Mouse (Mus musculus): ENCODE results near the gene Scaper.

The Scaper gene

DNA sequence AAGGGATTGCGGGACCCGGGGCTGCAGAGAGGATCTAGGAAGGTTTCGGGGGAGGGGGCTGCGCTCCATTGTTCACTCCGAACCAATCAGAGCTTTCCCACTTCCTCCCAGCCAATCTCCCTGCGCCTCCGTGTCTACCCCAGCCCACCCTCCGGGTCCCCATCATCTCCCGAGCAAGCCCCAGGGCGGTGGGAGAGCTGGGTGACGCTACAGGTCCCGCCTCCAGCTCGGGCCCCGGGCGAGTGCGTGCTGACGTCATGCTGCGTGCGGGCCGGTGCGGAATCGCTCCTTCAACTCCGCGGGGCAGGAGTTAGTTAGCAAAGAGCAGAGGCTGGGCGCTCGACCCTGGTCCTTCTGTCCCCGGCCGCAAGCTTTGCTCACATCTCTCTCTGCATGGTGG, 397.0 kb downstream of the Scaper start:
- peak in 1 of 2 experiments; percentile 6 for DNase-seq (ENCODE audit: low spot score in 2 of 2)

DNA sequence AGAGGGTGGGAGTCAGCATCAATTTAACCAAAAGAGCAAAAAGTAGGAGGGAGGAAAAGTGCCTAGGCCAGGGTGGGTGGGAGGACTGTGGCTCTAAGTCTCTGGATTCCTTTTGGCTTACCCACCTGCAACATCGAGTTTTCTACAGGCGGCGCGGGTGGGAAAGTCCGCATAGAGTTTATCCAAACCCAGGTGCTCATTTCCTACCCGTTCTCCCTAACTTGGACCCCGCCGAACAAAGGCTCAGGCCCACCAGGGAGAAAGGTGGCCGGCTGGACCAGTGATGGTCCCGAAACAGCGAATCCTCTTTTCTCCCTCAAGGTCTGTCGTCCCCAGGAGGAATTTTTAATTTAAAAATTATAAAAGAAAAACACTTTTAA, 397.5 kb downstream of the Scaper start:
- peak in 1 of 2 experiments; percentile 27 for DNase-seq (ENCODE audit: low spot score in 2 of 2)

DNA sequence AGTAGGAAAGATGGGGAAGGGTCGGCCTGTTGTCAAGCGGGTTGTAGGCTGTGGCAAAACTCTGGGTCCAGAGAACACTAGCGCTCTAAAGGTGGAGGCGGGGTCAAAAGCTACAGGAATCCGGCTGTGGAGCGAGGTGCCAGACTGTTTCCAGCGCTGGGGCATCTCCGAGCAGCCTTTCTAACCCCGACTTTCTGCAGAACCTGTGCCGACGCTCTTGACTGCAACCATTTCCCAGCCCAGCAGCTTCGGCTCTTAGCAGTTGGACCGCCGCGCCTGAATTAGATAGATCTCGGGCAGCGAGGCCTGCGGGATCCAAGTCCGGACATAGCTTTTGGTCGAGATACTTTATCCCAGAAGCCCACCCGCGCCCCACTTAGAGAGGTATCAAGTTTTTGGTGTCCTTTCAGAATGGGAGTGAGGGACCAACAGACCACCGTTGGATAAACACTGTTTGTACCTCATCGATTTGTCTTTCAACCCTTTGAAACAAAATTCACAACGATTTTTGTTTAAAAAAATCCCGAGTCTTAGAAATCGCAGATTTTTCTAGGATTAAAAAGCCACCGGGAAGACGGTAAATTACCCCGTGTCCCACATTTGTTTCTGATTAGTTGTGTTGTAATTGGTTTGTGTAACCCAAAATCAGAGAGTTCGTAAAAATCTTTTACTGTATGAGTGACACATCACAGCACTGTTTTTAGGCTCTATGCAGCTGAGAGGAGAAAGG, 398.1 kb downstream of the Scaper start:
- DNase-seq (ENCODE audit: low spot score in 2 of 2) = peak in 1 of 2 experiments; percentile 4

DNA sequence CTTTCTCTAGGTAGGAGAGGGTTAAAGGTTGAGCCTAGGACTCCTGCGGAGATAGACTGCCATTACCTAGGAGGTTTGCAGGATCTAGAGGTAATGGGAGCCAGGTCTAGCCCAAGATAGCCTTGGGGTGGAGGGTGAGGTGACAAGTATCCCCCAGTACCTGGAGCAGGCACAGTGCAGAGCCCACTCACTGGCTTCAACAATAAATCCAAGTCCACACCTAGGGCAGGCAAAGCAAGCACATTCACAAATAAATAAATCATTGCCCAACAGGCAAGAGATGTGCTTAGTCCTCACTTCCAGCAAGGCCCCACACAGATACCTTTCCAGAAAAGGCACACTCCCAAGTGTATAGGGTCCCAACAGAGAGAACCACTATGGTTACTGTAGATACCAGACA, 398.9 kb downstream of the Scaper start:
- DNase-seq (ENCODE audit: low spot score in 2 of 2) = no peak

DNA sequence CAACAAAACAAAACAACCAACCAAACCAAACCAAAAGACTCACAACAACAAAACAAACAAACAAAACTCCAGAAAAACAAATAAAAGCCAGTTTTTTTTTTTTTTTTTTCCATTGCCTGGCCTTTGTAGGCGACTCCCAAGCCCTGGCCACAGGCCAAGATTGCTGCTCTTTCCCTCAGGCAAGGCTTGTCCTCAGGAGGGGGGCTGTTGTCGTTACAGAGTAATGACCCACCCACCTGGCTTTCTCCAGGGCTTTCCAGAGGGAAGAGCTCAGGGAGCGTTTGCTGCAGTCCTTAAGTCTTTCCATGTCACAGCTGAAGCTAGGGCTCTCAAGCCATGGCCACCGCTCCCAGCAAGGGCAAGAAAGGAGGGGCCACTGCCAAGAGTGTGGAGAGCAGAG, 399.5 kb downstream of the Scaper start, which contains the start of gene Isl2:
Gene Isl2 (plus strand): TSS at position 296 of the 400 bp plus-strand sequence.
- DNase-seq (ENCODE audit: low spot score in 2 of 2) = no peak

DNA sequence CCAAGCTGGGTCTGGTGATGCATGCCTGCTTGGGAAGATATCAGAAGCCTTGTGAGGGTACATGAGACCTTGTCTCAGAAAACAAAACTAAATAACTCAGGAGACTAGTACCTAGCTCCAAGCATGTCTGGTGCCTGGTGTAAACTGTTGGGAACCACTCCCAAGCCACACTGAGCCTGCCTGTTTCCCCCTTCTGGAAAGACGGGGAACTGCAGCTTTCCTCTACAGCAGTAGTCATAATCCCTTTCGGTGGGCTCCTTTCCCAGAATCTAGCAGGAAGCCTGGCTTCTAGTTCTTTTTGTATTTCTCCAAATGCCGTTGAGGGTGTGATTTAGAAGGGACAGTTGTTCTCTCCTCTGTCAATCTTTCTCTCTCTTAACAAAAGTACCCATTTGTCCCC, 402.0 kb downstream of the Scaper start:
- DNase-seq (ENCODE audit: low spot score in 2 of 2) = peak; percentile 37 to 46

DNA sequence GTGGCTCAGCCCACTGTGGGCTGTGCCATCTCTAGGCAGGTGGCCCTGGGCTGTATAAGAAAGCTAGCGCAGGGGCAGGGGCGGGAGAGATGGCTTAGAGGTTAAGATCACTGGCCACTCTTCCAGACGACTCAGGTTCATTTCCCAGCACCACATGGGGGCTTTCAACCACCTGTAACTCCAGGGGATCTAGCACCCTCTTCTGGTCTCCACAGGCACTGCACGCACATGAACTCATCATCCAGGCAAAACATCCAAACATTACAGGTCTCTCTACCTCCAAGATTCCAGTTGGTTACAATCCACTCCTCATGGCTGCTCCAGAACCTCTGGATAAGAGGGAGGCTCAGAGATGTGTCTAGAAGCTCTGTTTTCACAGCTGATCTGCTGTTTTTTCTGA, 412.2 kb downstream of the Scaper start:
- DNase-seq (ENCODE audit: low spot score in 2 of 2) = no peak

DNA sequence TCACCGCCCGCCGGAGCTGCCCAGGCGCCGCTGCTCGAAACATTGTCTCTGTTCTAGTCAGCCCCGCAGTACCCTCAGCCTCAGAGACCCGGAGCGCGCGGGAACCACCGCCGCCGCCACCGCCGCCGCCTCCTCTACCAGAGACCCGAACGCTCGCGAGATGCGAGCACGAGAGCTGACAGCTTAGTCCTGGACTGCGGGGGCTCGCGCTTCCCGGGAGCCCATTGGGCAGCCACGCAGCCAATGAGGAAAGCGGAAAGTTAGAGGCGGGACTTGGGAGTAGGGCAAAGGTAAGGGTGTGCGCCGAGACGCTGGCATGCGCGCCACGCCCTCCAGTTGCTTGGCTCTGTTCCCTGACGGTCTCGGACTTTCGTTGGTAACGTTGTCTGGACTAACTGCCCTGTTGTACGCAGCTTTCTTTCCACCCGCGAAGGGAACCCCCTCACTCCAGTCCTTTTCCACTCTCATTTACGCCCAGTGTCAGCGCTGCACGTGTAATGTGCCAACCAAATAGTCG, 425.8 kb downstream of the Scaper start, which contains the start of gene Etfa:
Gene Etfa (minus strand): TSS at position 217 of the 517 bp plus-strand sequence.
- DNase-seq (ENCODE audit: low spot score in 2 of 2) = peak; percentile 93 to 94

DNA sequence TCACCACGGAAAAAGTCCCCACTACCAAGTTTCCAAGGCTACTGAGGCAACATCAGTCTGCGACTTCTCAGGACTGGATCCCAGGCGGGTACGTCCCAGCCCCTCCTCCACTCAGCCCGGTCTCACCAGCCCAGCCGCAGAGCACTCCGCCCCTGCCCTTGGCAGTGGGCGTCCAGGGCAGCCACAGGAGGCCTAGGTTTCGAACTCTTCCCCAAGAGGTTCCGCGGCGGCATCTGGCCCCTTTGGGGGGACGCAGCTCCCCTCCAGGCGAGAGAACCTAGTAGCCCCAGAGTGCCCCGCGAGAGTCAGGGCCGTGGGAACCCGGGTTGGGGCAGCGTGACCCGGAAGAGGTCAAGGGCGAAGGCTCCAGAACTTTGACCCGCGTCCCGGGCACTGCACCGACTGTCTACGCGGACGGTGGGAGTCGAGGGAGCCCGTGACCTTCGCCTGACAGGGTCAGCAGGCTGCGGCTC, 426.4 kb downstream of the Scaper start:
- peak in 1 of 2 experiments; percentile 28 for DNase-seq (ENCODE audit: low spot score in 2 of 2)

DNA sequence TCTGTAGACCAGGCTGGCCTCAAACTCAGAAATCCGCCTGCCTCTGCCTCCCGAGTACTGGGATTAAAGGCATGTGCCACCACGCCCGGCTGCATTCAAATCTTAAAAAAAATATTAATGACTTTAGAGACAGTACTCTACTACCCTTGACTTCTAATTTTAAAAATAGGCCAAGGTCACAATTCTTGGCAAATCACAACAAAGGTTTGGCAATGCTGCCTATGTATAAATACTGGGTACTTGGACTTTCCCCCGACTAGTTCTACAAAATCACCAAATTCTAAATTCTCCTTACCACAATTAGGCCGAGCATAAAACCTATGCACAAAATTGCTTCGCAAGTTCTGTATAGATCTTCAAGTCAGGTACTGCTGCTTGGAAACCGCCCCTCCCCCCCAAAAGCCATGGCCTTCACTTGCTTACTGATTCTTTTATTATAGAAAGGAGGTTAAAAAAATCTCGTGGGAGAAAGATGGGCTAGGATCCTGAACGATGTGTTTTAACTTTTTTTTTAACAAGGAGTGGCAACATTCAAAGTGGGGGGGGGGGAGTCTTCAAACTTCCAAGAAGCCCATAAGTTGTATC, 427.2 kb downstream of the Scaper start:
- no peak for DNase-seq (ENCODE audit: low spot score in 2 of 2)

DNA sequence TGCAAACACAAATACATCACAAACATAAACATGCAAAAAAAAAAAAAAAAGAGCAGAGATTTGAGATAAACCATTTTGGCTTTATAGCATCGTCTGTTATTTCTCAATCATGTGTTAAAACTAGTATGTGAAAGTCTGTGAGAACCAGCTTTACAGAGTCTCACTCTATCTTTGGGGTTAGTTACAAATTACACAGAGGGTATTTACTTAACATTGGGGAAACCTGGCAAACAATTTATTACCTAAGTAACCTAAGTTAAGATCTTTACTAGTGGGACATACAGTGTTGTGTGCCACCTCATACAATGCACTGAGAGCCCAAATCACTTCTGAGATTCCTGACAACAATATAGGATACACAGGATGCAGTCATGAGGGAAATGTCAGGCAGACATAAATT, 428.2 kb downstream of the Scaper start:
- no peak for DNase-seq (ENCODE audit: low spot score in 2 of 2)

DNA sequence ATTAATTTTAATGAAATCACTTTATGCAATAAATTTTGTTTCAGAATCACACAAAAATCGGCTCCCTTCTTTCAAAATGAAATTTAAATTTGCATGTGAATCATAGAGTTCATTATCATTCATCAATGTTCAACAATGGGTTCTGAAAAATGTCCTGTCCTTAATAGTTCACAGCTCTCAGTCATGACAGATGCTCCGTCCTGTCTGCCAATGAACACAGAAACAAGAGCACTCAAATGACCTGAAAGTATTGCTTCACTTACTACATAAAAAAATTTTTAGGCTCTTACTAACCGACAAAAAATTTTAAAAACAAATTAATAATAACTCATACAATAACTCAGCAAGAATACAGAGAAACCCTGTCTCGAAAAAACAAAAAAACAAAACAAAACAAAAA, 429.2 kb downstream of the Scaper start:
- no peak for DNase-seq (ENCODE audit: low spot score in 2 of 2)

DNA sequence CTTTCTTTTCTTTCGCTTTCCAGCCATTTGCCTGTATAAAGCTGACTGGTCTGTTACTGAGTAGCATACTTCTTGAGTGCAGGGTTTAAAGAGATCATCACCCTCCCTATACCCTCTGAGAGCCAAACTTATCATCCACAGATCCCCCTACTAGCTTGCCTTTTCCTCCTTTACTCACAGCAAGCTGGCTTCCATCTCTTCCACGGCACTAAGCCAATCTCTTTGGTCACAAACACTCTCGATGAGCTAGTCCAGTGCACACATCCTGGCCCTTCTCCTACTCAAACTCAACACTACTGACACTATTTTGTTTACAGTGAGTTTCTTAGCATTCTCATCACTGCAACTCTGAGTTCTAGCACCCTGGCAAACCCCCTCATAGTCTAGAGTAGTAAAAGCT, 430.0 kb downstream of the Scaper start:
- DNase-seq (ENCODE audit: low spot score in 2 of 2) = no peak

Data from right cerebral cortex, adult 2 months (tissue).